Mouse (Mus musculus) urinary bladder, postnatal 4 days (tissue): ENCODE measurements at regions not wholly inside any gene's neighbourhood (a gene's known extent, or its start where the extent isn't known, plus 50 kb on each side); places are given as distances from the start of the nearest gene placed in this dataset.

Experiments
- DNase-seq, 2 experiments: peaks; one replicate each; pipeline ENCODE4 v3.0.0; 2021 to 2022; ENCODE audit warnings: low spot score in 2 of 2

DNA sequence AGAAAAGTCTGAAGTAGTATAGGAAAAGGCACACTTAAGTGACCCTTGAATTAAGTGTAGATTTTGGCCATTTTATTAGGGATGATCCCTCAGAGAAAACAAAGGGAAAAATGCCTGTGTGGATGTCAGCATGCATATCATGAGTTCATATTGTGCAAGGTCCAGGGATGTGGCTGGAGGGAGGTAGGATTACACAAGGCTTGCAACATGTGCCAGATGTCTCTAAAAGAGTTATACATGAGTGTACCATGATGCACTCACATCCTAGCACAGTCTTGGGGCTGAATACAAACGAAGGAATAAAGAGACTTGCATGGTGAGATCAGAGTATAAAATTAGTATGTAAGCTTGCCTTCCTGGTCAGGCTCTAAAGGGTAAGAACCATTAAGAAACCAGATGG is 233.7 kb upstream of the Ldb2 start:
- no peak for DNase-seq

DNA sequence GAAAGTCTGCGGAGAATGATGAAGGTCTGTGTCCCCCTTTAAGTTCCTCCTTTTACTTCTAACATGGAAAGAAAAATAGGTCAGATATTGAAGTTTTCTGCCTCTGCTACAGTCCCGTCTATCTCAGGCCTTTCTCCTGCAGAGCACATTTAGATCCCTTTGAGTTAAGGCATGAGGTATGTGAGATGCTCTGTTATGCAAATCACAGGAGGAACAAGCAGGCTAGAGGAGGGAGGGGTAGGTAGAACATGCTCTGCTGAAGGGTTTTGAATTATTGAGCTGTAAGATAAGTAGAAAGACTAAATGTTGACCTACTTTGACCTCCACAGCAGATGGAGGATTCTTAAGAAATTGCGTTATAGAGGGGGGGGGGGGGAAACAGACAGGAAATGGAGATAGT is 228.4 kb upstream of the Ldb2 start:
- DNase-seq, result no peak

DNA sequence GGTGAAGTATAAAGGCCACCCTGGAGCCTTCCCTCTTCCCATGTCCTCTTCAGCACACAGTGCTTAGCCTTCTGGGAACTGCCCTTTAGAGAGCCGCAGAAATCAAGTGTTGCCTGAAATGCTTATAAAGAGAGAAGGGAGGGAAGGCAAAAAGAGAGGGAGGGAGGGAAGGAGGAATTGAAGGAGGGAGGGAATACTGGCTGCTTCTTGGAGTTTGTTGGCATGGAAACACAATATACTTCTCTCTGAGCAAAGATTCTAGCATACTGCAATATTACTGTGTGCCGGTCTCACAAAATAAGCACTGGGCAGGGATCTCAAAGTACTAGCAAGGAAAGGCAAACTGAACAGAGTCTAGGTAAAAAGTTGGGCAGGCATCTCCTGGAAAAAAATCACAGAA is 225.9 kb upstream of the Ldb2 start:
- DNase-seq, result no peak

- DNase-seq, result no peak
These were observed 208.4 kb upstream of the Ldb2 start for GRCm38 (mm10) chr5:45007930-45008329.

DNA sequence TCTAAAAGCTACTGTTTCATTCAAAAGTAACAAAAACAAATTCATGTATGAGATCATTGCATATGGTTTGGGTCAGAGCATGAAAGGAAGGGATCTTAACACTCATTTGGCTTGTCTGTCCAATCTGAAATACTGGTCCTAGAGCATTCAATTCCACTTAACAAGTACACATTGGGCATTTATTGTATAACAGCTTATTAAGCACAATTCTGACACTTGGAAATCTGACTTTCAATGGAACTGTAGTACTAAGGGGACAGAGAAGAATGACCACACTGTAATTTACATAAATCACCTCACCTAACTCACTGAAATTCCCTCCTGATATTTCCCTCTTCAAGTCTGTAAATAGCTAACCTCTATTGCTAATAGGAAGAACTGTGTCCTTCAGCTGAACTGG is 201.5 kb upstream of the Ldb2 start:
- no peak for DNase-seq

- no peak for DNase-seq
These were observed 199.6 kb upstream of the Ldb2 start for GRCm38 (mm10) chr5:44999032-44999431.

DNA sequence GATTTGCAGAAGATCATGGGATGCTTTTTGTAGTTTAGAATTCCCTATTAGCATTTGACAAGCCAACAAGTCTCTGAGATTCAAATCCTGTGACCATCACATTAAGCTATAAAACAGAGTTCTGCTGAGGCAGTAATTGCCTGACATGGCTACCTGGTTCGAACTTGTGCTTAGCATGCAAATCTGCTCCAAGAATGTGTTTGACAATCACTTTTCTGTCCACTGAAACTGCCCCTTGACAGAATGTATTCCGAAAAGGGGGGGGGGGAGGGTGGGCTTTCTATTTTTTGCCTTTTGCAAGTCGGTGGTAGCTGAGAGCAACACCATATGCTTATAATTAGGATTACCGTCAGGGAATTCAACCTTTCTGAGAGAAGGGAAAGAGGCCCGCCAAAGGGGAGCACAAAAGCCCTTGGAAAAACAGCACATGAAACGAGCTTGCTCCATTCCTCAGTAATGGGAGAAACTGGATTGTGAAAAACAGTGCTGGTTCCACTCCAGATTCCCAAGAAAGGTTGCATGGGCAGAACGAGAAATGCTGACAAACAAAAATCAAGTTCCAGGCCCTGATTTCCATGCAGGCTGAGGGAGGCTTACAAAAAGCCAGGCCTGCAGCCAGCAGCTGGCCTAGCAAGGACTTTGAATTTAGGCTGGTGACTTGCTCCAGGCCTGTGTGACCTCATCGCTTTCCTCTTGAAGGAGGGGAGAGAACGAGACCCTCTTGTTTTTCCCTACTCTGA is 176.1 kb upstream of the Ldb2 start:
- no peak for DNase-seq

- DNase-seq, result peak in 1 of 2 experiments; percentile 22
These were observed 143.8 kb upstream of the Ldb2 start for GRCm38 (mm10) chr5:44943023-44943921.

- no peak for DNase-seq
These were observed 143.1 kb upstream of the Ldb2 start for GRCm38 (mm10) chr5:44942575-44942974.

DNA sequence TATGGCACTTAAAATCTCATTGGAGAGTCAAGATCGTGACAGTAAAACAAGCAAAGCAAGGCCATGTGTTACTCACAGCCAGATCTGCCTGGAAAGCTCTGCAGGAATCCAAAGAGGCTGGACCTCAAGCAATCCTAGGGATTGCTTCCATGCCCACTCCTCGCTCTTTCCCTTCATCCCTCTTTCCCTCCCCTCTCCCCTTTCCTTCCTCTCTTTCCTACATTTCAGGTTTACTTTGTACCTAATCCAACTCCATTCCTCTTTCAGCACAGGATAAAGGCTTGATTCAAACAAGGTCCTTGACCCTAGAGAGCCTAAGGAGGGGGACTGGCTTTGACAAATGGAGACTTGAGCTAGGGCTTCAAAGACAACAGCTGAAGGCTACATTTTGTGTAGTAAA is 126.0 kb upstream of the Ldb2 start:
- DNase-seq, result no peak

DNA sequence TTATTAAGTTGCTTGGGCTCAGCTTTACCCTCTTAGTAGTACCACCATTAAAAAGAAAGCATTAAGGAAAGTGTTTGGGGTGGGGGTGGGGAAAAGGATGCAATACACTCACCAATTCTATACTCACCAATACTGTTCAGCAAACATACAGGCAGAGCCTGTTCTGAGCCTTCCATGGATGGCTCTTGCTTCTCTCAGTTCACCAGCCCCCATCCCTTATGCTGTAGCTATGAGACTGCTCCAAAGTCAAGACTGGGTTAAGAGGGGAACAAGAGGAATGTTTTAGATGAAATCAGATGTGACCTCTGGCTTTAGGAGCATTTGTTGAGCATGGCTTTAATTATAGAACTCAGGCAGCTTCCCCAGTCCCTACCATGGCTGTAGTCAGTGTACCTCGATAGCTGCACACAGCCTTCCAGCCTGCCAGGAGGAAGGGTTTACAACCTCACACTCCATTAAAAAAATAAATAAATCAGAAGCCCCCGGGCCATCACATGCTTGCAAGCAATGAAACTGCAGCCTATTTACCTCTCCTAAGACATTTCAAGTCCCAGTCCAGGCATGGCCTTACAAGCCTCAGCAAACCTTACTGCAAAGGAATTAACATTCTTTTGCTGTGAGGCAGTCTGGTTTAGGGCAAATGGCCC is 122.8 kb upstream of the Ldb2 start:
- DNase-seq, result no peak

DNA sequence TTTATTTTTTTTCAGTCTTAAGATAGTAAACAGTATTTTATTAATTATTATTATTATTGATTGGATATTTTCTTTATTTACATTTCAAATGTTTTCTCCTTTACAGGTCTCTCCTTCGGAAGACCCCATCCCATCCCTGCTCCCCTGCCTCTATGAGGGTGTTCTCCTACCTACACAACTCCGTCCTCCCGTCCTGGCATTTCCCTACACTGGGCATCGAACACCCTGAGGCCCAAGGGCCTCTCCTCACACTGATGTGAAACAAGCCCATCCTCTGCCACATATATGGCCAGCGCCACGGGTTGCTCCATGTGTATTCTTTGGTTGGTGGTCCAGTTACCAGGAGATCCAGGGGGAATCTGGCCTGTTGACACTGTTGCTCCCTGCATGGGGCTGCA is 118.3 kb upstream of the Ldb2 start:
- no peak for DNase-seq

- no peak for DNase-seq
These were observed 117.8 kb upstream of the Ldb2 start for GRCm38 (mm10) chr5:44917173-44917815.

DNA sequence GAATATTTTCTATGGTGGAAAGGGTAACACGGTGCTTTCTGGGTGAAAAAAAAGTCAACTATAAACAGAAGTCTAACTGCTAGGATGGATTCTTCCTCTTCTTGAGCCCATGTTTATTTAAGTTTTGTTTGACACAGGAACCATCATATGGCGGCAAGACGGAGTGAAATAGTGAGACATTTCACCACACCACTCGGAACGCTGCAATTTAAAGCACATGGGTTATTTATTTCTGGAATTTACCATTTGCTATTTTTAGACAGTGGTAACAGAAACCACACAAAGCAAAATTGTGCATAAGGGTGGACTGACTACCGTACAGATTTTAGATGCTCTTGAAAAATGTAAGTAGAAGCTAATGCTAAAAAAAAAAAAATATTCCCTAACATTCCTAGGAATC is 103.1 kb upstream of the Ldb2 start:
- DNase-seq, result no peak

- no peak for DNase-seq
These were observed 87.1 kb upstream of the Ldb2 start for GRCm38 (mm10) chr5:44886566-44887070.

GRCm38 (mm10) chr5:44876946-44877345 is 77.5 kb upstream of the Ldb2 start:
- DNase-seq, result peak in 1 of 2 experiments; percentile 33

DNA sequence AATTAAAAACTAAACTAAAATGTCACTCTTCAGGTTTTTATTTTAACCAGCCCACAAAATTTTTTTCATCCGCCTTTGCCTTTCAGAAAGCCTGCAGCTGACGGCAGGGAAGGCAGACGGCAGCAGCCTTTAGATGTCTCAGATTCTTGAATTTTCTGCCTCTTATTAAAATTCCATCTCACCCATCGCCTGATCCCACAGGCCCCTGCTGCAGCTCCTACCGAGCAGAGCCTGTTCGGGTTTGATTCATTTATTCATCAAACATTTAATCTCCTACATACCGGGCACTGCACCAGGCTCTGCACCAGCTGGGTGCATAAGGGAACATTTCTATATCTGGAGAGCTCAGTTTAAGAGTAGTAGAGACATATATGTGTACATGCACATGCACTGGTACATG is 72.8 kb upstream of the Ldb2 start:
- DNase-seq, result no peak

GRCm38 (mm10) chr5:44863887-44864286 is 64.4 kb upstream of the Ldb2 start:
- no peak for DNase-seq

DNA sequence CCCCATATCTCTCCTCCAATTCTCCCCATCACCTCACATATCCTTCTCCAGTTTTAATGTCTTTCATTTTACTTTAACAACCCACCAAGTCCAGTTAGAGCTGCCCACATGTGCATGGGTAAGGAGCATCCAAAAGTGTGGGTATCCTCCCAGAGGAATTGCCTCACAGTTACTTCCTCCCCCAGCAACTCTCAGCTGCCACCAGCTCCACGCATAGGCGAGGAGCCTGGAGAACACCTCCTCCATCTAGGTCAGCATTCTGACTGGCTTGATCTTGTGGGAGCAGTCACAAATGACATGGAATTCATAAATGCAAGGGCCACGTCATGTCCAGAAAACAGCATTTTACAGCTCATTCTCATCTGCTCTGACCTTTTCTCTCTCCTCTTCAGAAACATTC is 63.9 kb upstream of the Ldb2 start:
- DNase-seq, result no peak

DNA sequence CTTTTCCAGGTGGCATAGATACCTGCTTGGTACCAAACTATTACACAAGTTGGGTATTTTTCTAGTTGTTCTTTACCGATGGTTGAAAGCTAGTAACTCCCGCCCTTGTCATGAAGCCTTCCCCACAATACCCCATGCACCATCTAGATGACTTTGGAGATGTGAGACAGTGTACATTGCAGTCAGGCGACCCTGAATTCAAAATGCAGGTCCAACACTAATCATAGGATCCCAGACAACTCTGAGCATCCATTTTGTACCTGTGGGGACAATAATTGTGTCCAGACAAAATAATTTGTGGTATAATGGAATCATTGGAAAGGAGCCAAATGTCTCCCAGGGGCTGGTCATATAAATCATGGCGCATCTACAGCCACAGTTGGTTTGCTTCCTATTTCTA is 54.7 kb upstream of the Ldb2 start:
- no peak for DNase-seq
